Mouse (Mus musculus) layer of hippocampus, adult 18-20 months (tissue): ENCODE measurements at regions not wholly inside any gene's neighbourhood (a gene's known extent, or its start where the extent isn't known, plus 50 kb on each side); places are given as distances from the start of the nearest gene placed in this dataset.
A peak's percentile ranks its signal among the peaks of the same experiment; 100 is the strongest.

Source experiments
- DNase-seq, 2 experiments: peaks; one replicate each; pipeline ENCODE4 v3.0.0; 2022; ENCODE audit warnings: low spot score in 2 of 2

- no peak for DNase-seq
These were observed 197.1 kb upstream of the Tas2r119 start for GRCm38 (mm10) chr15:31979961-31980360.

DNA sequence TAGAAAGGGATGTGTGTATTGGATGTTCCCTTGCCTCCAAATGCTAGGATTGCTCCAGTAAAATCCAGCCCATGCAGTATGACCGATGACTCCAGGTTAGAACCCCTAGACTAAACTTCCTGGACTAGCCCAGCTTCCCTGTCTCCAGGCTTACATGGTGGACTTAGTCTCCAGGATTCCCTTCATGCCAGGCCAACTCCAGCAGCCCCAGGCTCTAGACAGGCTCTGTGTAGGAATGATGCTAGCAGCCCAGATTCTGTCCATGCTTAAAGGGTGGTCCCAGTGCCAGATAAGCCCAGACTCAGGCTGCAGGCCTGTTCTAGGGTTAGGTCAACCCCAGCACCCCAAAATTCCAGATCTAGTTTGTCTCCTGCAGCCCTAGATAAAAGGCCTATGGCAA lies 196.3 kb upstream of the Tas2r119 start:
- DNase-seq: no peak

GRCm38 (mm10) chr15:31987291-31987690 lies 189.8 kb upstream of the Tas2r119 start:
- DNase-seq: no peak

DNA sequence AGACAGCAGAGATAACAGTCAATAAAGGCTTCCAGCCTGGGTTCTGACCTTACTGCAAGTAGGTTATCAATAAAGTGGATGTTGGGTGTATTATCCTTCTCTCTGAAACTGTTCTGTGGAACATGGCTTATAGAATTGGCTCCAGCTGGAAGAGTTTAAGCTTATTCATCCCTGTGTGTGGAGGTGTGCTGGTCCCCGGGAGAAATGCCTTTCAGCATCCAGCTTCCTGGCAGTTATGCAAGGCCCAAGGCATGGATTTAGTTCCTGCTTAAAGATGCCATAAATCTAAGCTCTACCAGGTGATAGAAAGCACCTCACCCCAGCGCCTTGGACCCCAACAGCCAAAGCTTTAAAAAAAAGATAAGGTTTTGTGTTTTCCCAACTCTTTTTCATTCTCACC lies 188.0 kb upstream of the Tas2r119 start:
- DNase-seq: no peak

- DNase-seq: peak; percentile 54 to 75
These were observed 187.3 kb upstream of the Tas2r119 start for GRCm38 (mm10) chr15:31989593-31990290.

DNA sequence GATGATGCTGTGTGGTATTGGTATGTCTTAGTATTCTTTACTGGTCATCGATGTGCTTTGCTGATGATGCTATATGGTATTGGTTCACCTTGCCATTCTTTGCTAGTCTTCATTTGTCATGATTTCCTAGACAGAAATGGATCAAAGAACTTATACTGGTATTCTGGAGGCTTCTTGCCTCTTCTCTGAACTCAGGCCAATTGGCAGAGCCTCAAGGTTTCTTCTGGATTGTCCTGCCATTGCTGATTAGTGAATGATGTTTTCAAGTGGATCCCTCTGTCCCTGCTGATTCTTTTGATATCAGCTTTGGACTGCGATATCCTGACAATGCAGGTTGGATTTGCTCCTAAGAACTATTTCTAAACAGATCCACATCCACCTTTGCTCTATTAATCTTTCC lies 179.1 kb upstream of the Tas2r119 start:
- DNase-seq: no peak

GRCm38 (mm10) chr15:31999553-31999952 lies 177.5 kb upstream of the Tas2r119 start:
- no peak for DNase-seq

GRCm38 (mm10) chr15:32002950-32003422 lies 174.1 kb upstream of the Tas2r119 start:
- peak; percentile 72 to 79 for DNase-seq

DNA sequence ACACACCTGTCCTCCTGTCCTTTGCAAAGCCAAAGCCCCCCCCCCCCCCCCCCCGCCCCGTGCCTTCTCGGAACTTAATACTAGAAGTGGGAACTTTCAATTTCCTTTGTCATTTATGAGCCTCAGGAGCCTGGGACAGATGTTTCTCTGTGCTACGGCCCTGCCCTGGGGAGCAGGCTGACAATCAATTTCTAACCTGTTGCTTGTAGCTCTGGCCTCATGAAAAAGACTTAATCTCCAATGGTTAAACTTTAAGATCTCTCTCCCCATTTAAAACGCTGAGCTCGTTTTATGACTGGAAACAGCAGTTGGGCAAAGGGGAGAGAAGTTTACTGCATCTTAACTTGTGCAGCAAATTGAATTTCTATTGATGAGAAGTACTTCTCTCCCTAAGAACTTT lies 173.6 kb upstream of the Tas2r119 start:
- no peak for DNase-seq

DNA sequence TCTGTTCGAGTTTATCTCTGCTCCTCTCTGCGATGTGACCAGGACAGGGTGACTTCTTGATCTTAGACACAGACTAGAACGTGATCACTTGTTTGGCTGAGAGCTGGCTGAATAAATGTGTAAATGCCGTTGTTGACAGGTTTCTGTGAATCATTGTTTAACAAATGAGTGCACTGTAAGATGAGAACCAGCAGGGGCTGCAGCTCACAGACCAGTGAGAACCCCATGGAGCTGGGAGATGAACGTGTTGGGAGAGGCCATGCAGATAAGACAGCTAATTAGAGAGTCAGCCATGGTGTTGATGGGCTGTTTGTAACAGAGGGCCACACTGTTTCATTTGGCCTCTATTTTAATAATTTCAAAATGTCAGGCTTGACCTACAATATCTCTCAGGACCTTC lies 171.1 kb upstream of the Tas2r119 start:
- no peak for DNase-seq

GRCm38 (mm10) chr15:32009818-32010217 lies 167.3 kb upstream of the Tas2r119 start:
- DNase-seq: no peak

DNA sequence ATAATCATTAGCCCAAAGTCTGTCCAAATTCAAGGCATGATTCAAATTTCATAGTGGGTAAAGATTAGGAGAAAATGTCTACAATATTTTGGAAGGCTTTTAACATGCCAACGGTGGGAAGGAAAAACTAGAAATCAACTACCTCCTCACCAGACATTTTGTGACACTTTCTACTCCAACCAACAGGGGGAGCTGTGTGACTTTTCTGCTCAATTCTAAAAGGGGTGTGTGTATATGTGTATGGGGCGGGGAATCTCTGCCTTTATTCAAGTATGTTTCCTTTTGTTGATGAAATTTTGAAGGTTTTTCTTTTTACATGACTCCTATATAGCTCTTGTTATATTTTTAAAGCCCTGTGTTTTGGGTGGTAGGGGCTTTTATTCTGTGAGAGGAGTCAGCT lies 165.0 kb upstream of the Tas2r119 start:
- DNase-seq: peak in 1 of 2 experiments; percentile 61

- no peak for DNase-seq
These were observed 164.3 kb upstream of the Tas2r119 start for GRCm38 (mm10) chr15:32012838-32013237.

GRCm38 (mm10) chr15:32015169-32015568 lies 161.9 kb upstream of the Tas2r119 start:
- no peak for DNase-seq

DNA sequence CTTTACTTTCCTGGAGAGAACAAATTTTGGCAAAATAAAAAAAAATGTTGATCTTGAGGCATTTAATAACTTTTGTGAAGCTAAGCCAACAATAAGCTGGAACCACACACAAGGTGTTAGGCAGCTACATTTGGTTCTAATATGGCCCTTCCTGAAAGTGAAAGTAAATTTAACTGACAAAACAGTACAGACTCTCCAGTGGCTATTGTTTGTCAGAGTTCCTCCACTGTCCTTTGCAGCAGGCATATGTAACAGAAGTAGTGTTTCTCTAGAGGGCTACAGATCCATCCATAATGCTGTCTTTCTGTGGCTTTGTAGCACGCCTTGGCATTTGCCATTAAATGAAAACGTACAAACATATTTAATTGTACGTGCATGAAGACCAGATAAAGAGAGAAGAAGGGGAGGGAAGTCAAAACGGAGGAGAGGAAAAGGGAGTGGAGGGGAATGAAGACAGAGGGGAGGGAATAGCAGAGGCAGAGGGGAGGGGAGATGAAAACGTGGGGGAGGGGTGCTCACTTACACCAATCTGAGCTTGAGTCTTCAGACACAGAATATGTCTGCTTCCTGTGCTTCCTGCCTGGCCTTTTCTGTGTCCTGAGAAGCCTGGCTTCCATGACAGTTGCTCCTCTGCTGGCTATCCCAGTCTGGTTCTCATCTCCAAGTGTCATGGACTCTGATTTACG lies 156.6 kb upstream of the Tas2r119 start:
- DNase-seq: no peak

DNA sequence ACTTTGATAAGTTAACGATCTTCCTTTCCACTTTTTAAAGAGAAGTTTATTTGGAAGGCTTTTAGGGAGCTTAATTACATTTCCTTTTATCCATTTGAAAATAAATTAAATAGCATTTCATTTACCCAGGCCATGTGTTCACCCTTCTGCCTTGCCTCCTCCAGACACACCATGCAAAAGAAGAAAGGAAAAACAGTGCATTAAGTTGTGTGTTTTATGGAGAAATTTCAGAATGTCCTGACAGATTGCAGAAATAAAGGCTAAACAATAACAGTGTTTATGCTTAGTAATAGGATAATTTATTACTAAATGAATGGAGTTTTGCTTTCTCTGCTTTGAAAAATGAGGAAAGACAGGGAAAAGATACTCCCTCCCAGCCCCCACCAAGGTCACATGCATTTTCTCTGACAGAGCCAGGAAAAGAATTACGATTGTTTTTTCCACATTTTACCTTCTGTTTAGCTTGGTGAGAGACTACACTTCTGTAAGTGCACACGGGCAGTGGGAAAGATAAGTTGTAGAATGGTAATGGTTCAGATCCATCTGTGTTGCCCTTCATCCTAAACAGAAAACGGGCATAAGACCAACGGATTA lies 156.0 kb upstream of the Tas2r119 start:
- DNase-seq: peak in 1 of 2 experiments; percentile 38

- no peak for DNase-seq
These were observed 143.0 kb upstream of the Tas2r119 start for GRCm38 (mm10) chr15:32034091-32034490.

GRCm38 (mm10) chr15:32034790-32035189 lies 142.3 kb upstream of the Tas2r119 start:
- DNase-seq: no peak

DNA sequence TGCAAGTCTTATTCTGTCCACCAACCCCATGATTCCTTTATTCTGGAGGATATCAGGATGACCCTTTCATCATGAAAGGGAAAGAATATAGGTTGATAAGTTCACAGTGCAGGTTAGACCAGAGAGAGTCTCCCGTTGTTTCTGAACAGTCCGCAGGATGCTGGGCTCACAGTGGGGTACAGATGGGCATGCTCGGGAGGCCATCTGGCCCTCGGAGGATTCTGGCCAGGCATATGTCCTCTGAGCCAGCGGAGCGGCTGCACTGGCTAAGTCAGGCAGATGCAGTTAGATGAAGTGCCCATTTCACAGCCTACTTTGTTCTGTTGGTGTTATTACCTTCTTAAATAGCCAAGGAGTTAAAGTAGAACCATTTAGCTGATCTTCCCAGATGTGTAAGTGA lies 135.3 kb upstream of the Tas2r119 start:
- no peak for DNase-seq

GRCm38 (mm10) chr15:32042173-32042572 lies 134.9 kb upstream of the Tas2r119 start:
- DNase-seq: no peak

GRCm38 (mm10) chr15:32042589-32042988 lies 134.5 kb upstream of the Tas2r119 start:
- DNase-seq: no peak

- no peak for DNase-seq
These were observed 133.9 kb upstream of the Tas2r119 start for GRCm38 (mm10) chr15:32043207-32043606.
